ENCODE assay signal across 33 mouse cellular contexts in the genomic region with DNA sequence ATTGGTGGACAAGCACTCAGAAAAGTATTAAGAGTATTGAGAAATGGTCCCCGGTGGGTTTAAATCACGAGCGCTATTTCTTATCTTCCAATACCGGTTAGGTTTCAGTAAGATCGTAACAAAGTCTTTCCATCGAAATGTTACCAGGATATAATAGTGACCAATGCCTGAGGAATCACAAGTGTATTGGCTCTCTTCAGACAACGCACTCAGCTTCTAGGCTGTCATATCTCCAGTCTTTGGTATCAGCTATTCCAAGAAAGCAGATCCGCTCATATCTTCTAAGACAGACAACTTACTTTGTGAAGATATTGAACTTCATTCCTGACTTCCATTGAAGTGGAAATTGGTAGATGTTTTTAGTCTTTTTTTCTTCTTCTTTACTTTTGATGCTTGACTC. TPM values are rescaled to one million over a fixed set of nuclear protein-coding genes. Genes with fewer than 3 reads are reported as not detected.
DNase-seq lines count a peak whose midpoint lies in the region; ATAC-seq and TF ChIP-seq lines count a peak whose summit lies in the region.
"Had no signal": no experiment of that assay in that cellular context is flagged by ENCODE, and none has a peak within 500 bp of the region (broad histone marks: within the 10 kb centered on the region; RNA-seq: fewer than 3 reads in every experiment).

No protein-coding gene starts in this region.

- DNase-seq in forebrain, embryonic 10.5 days (ENCODE audit: extremely low spot score, low spot score), result no peak
- DNase-seq in CH12.LX (ENCODE audit: extremely low read depth), result no peak
- no peak for DNase-seq in liver, embryonic 14.5 days (ENCODE audit: low read depth in 3 of 3, low spot score in 3 of 3)
- no peak for DNase-seq in kidney, adult 11 months
- DNase-seq in left cerebral cortex, postnatal 4 days, result no peak
- DNase-seq: adrenal gland, adult 8-10 months; cerebellum, adult 11-12 months; cerebellum, adult 9-11 months; forebrain, postnatal 0 days; gastrocnemius, postnatal 14 days; kidney, adult 18-20 months; lung, adult 18-20 months; lung, postnatal 36 days; right cerebral cortex, adult 18-20 months; spleen, adult 18-20 months; thymus, adult 18-20 months; thymus, postnatal 4 days had no signal

- dilution Hi-C loops in CH12.LX (cut with MboI; ENCODE audit: extremely low pct_ligation_motif_present, extremely low pct_unique_long_range_greater_than_20kb, low sequenced_read_pairs), result no loop called here

- no peak for ATAC-seq in forebrain, embryonic 12.5 days (ENCODE audit: low FRiP score)
- no peak for ATAC-seq in hindbrain, embryonic 12.5 days (ENCODE audit: low FRiP score)
- ATAC-seq in hindbrain, embryonic 16.5 days, result no peak
- ATAC-seq in liver, embryonic 14.5 days (ENCODE audit: insufficient read depth), result peak; percentile 50; the same call in 1 of the 2 replicates
- ATAC-seq: forebrain, postnatal 0 days had no signal

- in situ Hi-C loops in CH12.LX (cut with MboI; ENCODE audit: low pct_ligation_motif_present, low pct_unique_long_range_greater_than_20kb, low sequenced_read_pairs), result no loop called here

- no peak overlapping the region for H3K27ac ChIP-seq in forebrain, embryonic 12.5 days
- no peak overlapping the region for H3K27ac ChIP-seq in forebrain, embryonic 10.5 days
- no peak overlapping the region for H3K27ac ChIP-seq in hindbrain, embryonic 12.5 days
- H3K27ac ChIP-seq in hindbrain, embryonic 16.5 days (ENCODE audit: low read depth, low read length), result no peak overlapping the region
- H3K27ac ChIP-seq in CH12.LX (ENCODE audit: insufficient read depth, low read depth), result no peak overlapping the region
- H3K27ac ChIP-seq in liver, embryonic 14.5 days, result no peak overlapping the region
- H3K27ac ChIP-seq: embryonic facial prominence, embryonic 13.5 days; kidney, embryonic 15.5 days; layer of hippocampus, adult 2 months; left cerebral cortex, adult 2 months; limb, embryonic 13.5 days; midbrain, embryonic 12.5 days; neural tube, embryonic 12.5 days; stomach, postnatal 0 days had no signal

- 86% methylated on average over 8 of the region's 8 CpGs for WGBS in forebrain, embryonic 12.5 days
- WGBS in forebrain, embryonic 10.5 days, result 83% methylated on average over 8 of the region's 8 CpGs
- WGBS in hindbrain, embryonic 12.5 days, result 90% methylated on average over 8 of the region's 8 CpGs
- WGBS in hindbrain, embryonic 16.5 days, result 93% methylated on average over 8 of the region's 8 CpGs
- 66% methylated on average over 8 of the region's 8 CpGs for WGBS in liver, embryonic 14.5 days (ENCODE audit: insufficient replicate concordance)

- no peak overlapping the region for H3K4me3 ChIP-seq in forebrain, embryonic 12.5 days (replicated peaks)
- H3K4me3 ChIP-seq in forebrain, embryonic 10.5 days, result no peak overlapping the region
- H3K4me3 ChIP-seq in hindbrain, embryonic 12.5 days, result no peak overlapping the region
- no peak overlapping the region for H3K4me3 ChIP-seq in hindbrain, embryonic 16.5 days (ENCODE audit: low read length)
- no peak overlapping the region for H3K4me3 ChIP-seq in CH12.LX (replicated peaks in 1 of 3; ENCODE audit: low read depth in 2 of 3, low read length in 2 of 3, poor library complexity in 1 of 3)
- no peak overlapping the region for H3K4me3 ChIP-seq in liver, embryonic 14.5 days (ENCODE audit: insufficient read depth in 1 of 2, low read depth in 2 of 2, low read length in 2 of 2)
- H3K4me3 ChIP-seq: embryonic facial prominence, embryonic 13.5 days; heart, embryonic 12.5 days; kidney, embryonic 15.5 days; layer of hippocampus, adult 2 months; left cerebral cortex, adult 2 months; limb, embryonic 13.5 days; megakaryocyte, embryonic 14.5 days; midbrain, embryonic 12.5 days; myocyte; neural tube, embryonic 12.5 days had no signal

- no peak for TF ChIP-seq CTCF in CH12.LX (conservative IDR thresholded peaks at IDR 0.05 in 1 of 2, IDR thresholded peaks at IDR 0.05 in 1 of 2; ENCODE audit: low read depth in 2 of 2, low read length in 2 of 2)
- no peak for TF ChIP-seq CTCF in liver, embryonic 14.5 days (IDR thresholded peaks at IDR 0.05; ENCODE audit: low read depth)

- no peak for TF ChIP-seq POLR2A in CH12.LX (IDR thresholded peaks at IDR 0.05; ENCODE audit: low read depth, low read length)

- H3K79me2 ChIP-seq in CH12.LX (replicated peaks; ENCODE audit: control insufficient read depth, extremely low read depth, insufficient read depth, poor library complexity, severe bottlenecking), result no peaks in the 10 kb centered on the region

- H3K36me3 ChIP-seq in forebrain, embryonic 12.5 days (replicated peaks), result no peaks in the 10 kb centered on the region
- no peaks in the 10 kb centered on the region for H3K36me3 ChIP-seq in forebrain, embryonic 10.5 days (replicated peaks)
- H3K36me3 ChIP-seq in hindbrain, embryonic 12.5 days, result no peaks in the 10 kb centered on the region
- H3K36me3 ChIP-seq in hindbrain, embryonic 16.5 days (ENCODE audit: control insufficient read depth, insufficient read depth, low read length), result no peaks in the 10 kb centered on the region
- H3K36me3 ChIP-seq in CH12.LX (replicated peaks in 1 of 2; ENCODE audit: control insufficient read depth in 1 of 2, insufficient read depth in 1 of 2, low read length in 1 of 2), result no peaks in the 10 kb centered on the region
- H3K36me3 ChIP-seq in liver, embryonic 14.5 days (replicated peaks; ENCODE audit: control insufficient read depth, insufficient read depth, low read depth), result no peaks in the 10 kb centered on the region
- H3K36me3 ChIP-seq: embryonic facial prominence, embryonic 13.5 days; G1E; heart, embryonic 12.5 days; kidney, embryonic 15.5 days; limb, embryonic 13.5 days; midbrain, embryonic 12.5 days; neural tube, embryonic 12.5 days had no signal

- H3K4me2 ChIP-seq in forebrain, embryonic 12.5 days, result 0 out of 2 replicates have a peak overlapping the region, but pooled peaks have one; percentile 17
- peak overlapping the region; percentile 12 for H3K4me2 ChIP-seq in hindbrain, embryonic 12.5 days (replicated peaks)
- H3K4me2 ChIP-seq in hindbrain, embryonic 16.5 days (ENCODE audit: low read length), result no peak overlapping the region
- 0 out of 2 replicates have a peak overlapping the region, but pooled peaks have one; percentile 43 for H3K4me2 ChIP-seq in CH12.LX (ENCODE audit: insufficient read depth, low read depth, poor library complexity, severe bottlenecking)
- peak overlapping the region; percentile 43 for H3K4me2 ChIP-seq in liver, embryonic 14.5 days (ENCODE audit: low read depth)
- H3K4me2 ChIP-seq: embryonic facial prominence, embryonic 13.5 days; midbrain, embryonic 12.5 days; neural tube, embryonic 12.5 days had no signal

- TF ChIP-seq EP300 in CH12.LX (IDR thresholded peaks at IDR 0.05; ENCODE audit: low read length), result no peak
- no peak for TF ChIP-seq EP300 in liver, embryonic 14.5 days (IDR thresholded peaks at IDR 0.05; ENCODE audit: low read depth)

- H3K4me1 ChIP-seq in forebrain, embryonic 12.5 days, result peaks cover 8% of the 10 kb centered on the region
- peaks cover 12% of the 10 kb centered on the region for H3K4me1 ChIP-seq in forebrain, embryonic 10.5 days
- H3K4me1 ChIP-seq in hindbrain, embryonic 12.5 days, result peaks cover 8% of the 10 kb centered on the region
- no peaks in the 10 kb centered on the region for H3K4me1 ChIP-seq in hindbrain, embryonic 16.5 days (ENCODE audit: control insufficient read depth, insufficient read depth, low read depth, low read length)
- no peaks in the 10 kb centered on the region for H3K4me1 ChIP-seq in CH12.LX (ENCODE audit: control insufficient read depth in 1 of 2, insufficient read depth in 2 of 2)
- H3K4me1 ChIP-seq in liver, embryonic 14.5 days (replicated peaks; ENCODE audit: control insufficient read depth in 2 of 2, insufficient read depth in 2 of 2, low read length in 1 of 2), result peaks cover 4 to 14% of the 10 kb centered on the region in 2 experiments; a peak in 2 of 4 replicates

- TF ChIP-seq RAD21 in CH12.LX (IDR thresholded peaks at IDR 0.05; ENCODE audit: low read depth, low read length), result no peak

- H3K9ac ChIP-seq in forebrain, embryonic 12.5 days, result no peak overlapping the region
- no peak overlapping the region for H3K9ac ChIP-seq in hindbrain, embryonic 12.5 days
- H3K9ac ChIP-seq in hindbrain, embryonic 16.5 days (ENCODE audit: low read depth, low read length), result no peak overlapping the region
- no peak overlapping the region for H3K9ac ChIP-seq in CH12.LX (ENCODE audit: insufficient read depth, low read depth)
- no peak overlapping the region for H3K9ac ChIP-seq in liver, embryonic 14.5 days (replicated peaks)
- H3K9ac ChIP-seq: embryonic facial prominence, embryonic 13.5 days; forebrain, postnatal 0 days; heart, embryonic 12.5 days; kidney, embryonic 15.5 days; limb, embryonic 13.5 days; midbrain, embryonic 12.5 days; neural tube, embryonic 12.5 days had no signal

- no peaks in the 10 kb centered on the region for H3K9me3 ChIP-seq in forebrain, embryonic 12.5 days
- no peaks in the 10 kb centered on the region for H3K9me3 ChIP-seq in forebrain, embryonic 10.5 days
- no peaks in the 10 kb centered on the region; the same call in 1 of the 2 replicates for H3K9me3 ChIP-seq in hindbrain, embryonic 12.5 days (replicated peaks)
- H3K9me3 ChIP-seq in hindbrain, embryonic 16.5 days (ENCODE audit: control insufficient read depth, low read length), result peaks cover 2% of the 10 kb centered on the region; the same call in 1 of the 2 replicates
- no peaks in the 10 kb centered on the region for H3K9me3 ChIP-seq in CH12.LX (replicated peaks; ENCODE audit: low read length)
- H3K9me3 ChIP-seq in liver, embryonic 14.5 days (ENCODE audit: control insufficient read depth, low read length), result no peaks in the 10 kb centered on the region
- H3K9me3 ChIP-seq: embryonic facial prominence, embryonic 13.5 days; G1E; kidney, embryonic 15.5 days; limb, embryonic 13.5 days; midbrain, embryonic 12.5 days; neural tube, embryonic 12.5 days had no signal

- no peaks in the 10 kb centered on the region for H3K27me3 ChIP-seq in forebrain, embryonic 12.5 days
- H3K27me3 ChIP-seq in forebrain, embryonic 10.5 days (ENCODE audit: poor library complexity, severe bottlenecking), result no peaks in the 10 kb centered on the region
- no peaks in the 10 kb centered on the region for H3K27me3 ChIP-seq in hindbrain, embryonic 12.5 days
- H3K27me3 ChIP-seq in hindbrain, embryonic 16.5 days (replicated peaks; ENCODE audit: control insufficient read depth, insufficient read depth, low read length), result no peaks in the 10 kb centered on the region
- H3K27me3 ChIP-seq in CH12.LX (replicated peaks), result no peaks in the 10 kb centered on the region
- no peaks in the 10 kb centered on the region for H3K27me3 ChIP-seq in liver, embryonic 14.5 days (ENCODE audit: control insufficient read depth, insufficient read depth, low read length)
- H3K27me3 ChIP-seq: embryonic facial prominence, embryonic 13.5 days; heart, embryonic 12.5 days; kidney, embryonic 15.5 days; limb, embryonic 13.5 days; megakaryocyte, embryonic 14.5 days; midbrain, embryonic 12.5 days; neural tube, embryonic 12.5 days had no signal

- intact Hi-C loops in left cerebral cortex, postnatal 4 days (cut with DNase I), result no loop called here

RNA-seq across cellular contexts. Expression of gene Pparg, which starts 15.7 kb away (rescaled TPM):
- not detected in 2 replicates for polyA plus RNA-seq in forebrain, embryonic 12.5 days (2016; fragmentation: Nextera tagmentation; extraction: Ambion mirVana)
- polyA plus RNA-seq in forebrain, embryonic 10.5 days (2016; fragmentation: Nextera tagmentation; extraction: Ambion mirVana), result 0.07 and 0.16 TPM in 2 replicates
- polyA plus RNA-seq in hindbrain, embryonic 12.5 days (2016; fragmentation: Nextera tagmentation; extraction: Ambion mirVana), result 0.45 TPM in 1 of 2 replicates, not detected in the other
- 0.41 and 0.55 TPM in 2 replicates for polyA plus RNA-seq in hindbrain, embryonic 16.5 days (2015; fragmentation: Nextera tagmentation; extraction: Ambion mirVana)
- not detected in 2 replicates for total RNA-seq in CH12.LX (2012; rRNA removed)
- not detected in 2 replicates for total RNA-seq in CH12.LX (2014; rRNA removed)
- polyA plus RNA-seq in CH12.LX (2012; ENCODE audit: insufficient read length, low read depth), result not detected in 2 replicates
- 0.45 and 0.67 TPM in 2 replicates for polyA plus RNA-seq in liver, embryonic 14.5 days (2012; rRNA removed)
- 1.7 and 1.9 TPM in 2 replicates for polyA plus RNA-seq in liver, embryonic 14.5 days (2014; fragmentation: Nextera tagmentation; extraction: Ambion mirVana)
- total RNA-seq in left cerebral cortex, postnatal 4 days (2021), result 1 to 10 TPM; 1.0 to 2.0 TPM
- total RNA-seq: G1E had no signal
- polyA plus RNA-seq: forebrain, embryonic 11.5 days; G1E had no signal
